Mouse (Mus musculus): ENCODE results near the gene Ubxn6. TPM values are rescaled to one million over a fixed set of nuclear protein-coding genes. Genes with fewer than 3 reads are reported as not detected.
"Not testable (repeated sequence)": the region's sequence is repeated elsewhere in the genome, so short reads cannot be mapped to it uniquely, and the experiment has no call there.

Ubxn6 gene
- polyA plus RNA-seq, 1 experiment from 2014 or later, result 85.2 TPM

DNA sequence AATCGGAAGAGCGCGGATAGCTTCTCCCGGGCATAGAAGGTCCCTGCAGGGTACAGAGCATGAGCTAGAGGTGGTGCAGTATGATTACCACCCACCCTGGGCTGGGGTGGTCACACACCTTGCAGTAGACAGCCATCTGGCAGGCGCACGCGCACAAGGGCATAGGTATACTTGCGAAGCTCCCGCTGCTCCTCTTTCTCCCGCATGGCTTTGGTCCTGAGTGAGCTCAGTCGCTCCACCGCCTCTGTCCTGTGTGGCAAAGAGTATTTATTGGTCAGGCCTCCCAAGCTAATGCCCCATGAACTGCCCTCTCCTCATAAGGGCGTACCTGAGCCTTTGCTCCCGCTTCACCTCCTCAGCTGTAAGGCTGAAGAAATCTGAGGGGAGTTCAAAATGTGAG, 5.8 kb downstream of the Ubxn6 start:
- H3K27me3 ChIP-seq (replicated peaks), result no peaks in the 10 kb centered on the region
- peaks cover 7% of the 10 kb centered on the region for H3K4me1 ChIP-seq
- H3K9me3 ChIP-seq, result no peaks in the 10 kb centered on the region
- ATAC-seq (replicated peaks), result no peak
- H3K36me3 ChIP-seq (replicated peaks), result peaks cover 58% of the 10 kb centered on the region
- H3K9ac ChIP-seq, result no peak overlapping the region
- WGBS, result 94% methylated on average over 14 of the region's 14 CpGs
- H3K4me3 ChIP-seq, result no peak overlapping the region
- H3K27ac ChIP-seq, result no peak overlapping the region
- H3K4me2 ChIP-seq, result no peak overlapping the region

- no peak for ATAC-seq (replicated peaks)
- no peaks in the 10 kb centered on the region for H3K9me3 ChIP-seq
- no peak overlapping the region for H3K4me3 ChIP-seq
- H3K36me3 ChIP-seq (replicated peaks), result peaks cover 47% of the 10 kb centered on the region
- H3K4me1 ChIP-seq, result no peaks in the 10 kb centered on the region
- H3K9ac ChIP-seq, result no peak overlapping the region
- no peak overlapping the region for H3K27ac ChIP-seq
- no peaks in the 10 kb centered on the region for H3K27me3 ChIP-seq (replicated peaks)
- H3K4me2 ChIP-seq, result no peak overlapping the region
Observed at GRCm38 (mm10) chr17:56066451-56066850, 8.4 kb downstream of the Ubxn6 start.

DNA sequence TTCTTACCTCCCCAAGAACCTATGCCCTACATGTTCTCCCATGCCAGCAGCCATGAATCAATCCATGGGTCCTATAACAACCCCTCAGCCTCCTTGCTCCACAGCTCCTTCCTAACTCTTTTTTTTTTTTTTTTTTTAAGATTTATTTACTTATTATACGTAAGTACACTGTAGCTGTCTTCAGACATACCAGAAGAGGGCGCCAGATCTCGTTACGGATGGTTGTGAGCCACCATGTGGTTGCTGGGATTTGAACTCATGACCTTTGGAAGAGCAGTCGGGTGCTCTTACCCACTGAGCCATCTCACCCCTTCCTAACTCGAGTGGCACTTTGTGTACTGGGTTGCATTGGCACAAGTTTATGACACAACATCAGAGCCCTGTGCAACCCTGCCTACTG, 9.1 kb downstream of the Ubxn6 start:
- H3K36me3 ChIP-seq (replicated peaks), result peaks cover 40% of the 10 kb centered on the region
- H3K4me2 ChIP-seq; H3K4me1 ChIP-seq; H3K27me3 ChIP-seq (replicated peaks); H3K4me3 ChIP-seq; ATAC-seq (replicated peaks); H3K9me3 ChIP-seq; H3K27ac ChIP-seq; H3K9ac ChIP-seq: not testable (repeated sequence)
- 83% methylated on average over 6 of the region's 6 CpGs for WGBS

- Histone ChIP-seq H3K36me3 (replicated peaks) (peaks cover 5% of the 10 kb centered on the region; the same call in 1 of the 2 replicates), H3K27ac (no peak overlapping the region), H3K9ac (no peak overlapping the region), H3K9me3 (no peaks in the 10 kb centered on the region), H3K4me2 (no peak overlapping the region), H3K4me3 (no peak overlapping the region), H3K4me1 (no peaks in the 10 kb centered on the region), H3K27me3 (replicated peaks) (no peaks in the 10 kb centered on the region)
- ATAC-seq (replicated peaks), result no peak
- 95% methylated on average over 7 of the region's 7 CpGs for WGBS
Observed at GRCm38 (mm10) chr17:56062081-56062480, 12.7 kb downstream of the Ubxn6 start.

DNA sequence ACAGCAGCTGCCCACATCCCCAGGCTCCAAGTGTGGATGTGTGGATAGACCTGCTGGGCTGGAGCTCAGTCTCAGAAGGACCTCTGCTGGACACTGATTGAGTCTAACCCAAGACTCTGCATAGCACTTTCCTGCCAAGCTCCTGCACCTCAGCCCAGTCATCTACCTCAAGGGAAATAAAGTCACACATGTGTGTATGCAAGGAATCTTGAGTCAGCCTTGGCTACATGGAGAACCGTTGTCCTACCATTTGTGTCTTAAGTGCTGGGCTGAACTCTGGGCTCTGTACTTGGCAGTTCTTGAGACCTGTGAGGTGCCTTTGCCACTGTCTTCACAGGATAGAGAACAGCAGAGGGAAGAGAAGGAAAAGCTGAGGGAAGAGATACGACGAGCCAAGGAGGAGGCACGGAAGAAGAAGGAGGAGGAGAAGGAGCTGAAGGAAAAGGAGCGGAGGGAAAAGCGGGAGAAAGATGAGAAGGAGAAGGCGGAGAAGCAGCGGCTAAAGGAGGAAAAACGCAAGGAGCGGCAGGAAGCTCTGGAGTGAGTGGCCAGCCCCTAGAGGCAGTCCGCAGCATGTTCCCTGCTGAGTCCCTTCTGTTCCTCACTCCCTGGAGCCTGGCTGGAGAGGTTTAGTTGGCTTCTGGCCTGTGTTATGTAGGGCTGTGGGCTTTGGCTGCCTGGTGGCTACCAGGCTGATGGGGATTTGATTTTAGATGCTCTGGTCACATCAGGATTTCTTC, 17.3 kb downstream of the Ubxn6 start:
- no peak for ATAC-seq (replicated peaks)
- no peak overlapping the region for H3K4me3 ChIP-seq
- WGBS, result 81% methylated on average over 11 of the region's 11 CpGs
- H3K36me3 ChIP-seq (replicated peaks), result no peaks in the 10 kb centered on the region
- no peak overlapping the region for H3K27ac ChIP-seq
- H3K9ac ChIP-seq, result no peak overlapping the region
- H3K4me2 ChIP-seq, result no peak overlapping the region
- no peaks in the 10 kb centered on the region for H3K9me3 ChIP-seq
- no peaks in the 10 kb centered on the region for H3K27me3 ChIP-seq (replicated peaks)
- H3K4me1 ChIP-seq, result no peaks in the 10 kb centered on the region

- Histone ChIP-seq H3K36me3 (replicated peaks) (no peaks in the 10 kb centered on the region), H3K27ac (no peak overlapping the region), H3K9me3 (no peaks in the 10 kb centered on the region), H3K4me2 (no peak overlapping the region), H3K4me1 (no peaks in the 10 kb centered on the region), H3K4me3 (no peak overlapping the region), H3K9ac (no peak overlapping the region), H3K27me3 (replicated peaks) (no peaks in the 10 kb centered on the region)
- peak; percentile 66 for ATAC-seq (replicated peaks)
- WGBS, result 47% methylated on average over 4 of the region's 4 CpGs
Observed at GRCm38 (mm10) chr17:56055945-56056678, 18.7 kb downstream of the Ubxn6 start.

GRCm38 (mm10) chr17:56054938-56055337, 19.9 kb downstream of the Ubxn6 start:
- ATAC-seq (replicated peaks), result no peak
- H3K27ac ChIP-seq, result no peak overlapping the region
- H3K36me3 ChIP-seq (replicated peaks), result no peaks in the 10 kb centered on the region
- no peaks in the 10 kb centered on the region for H3K9me3 ChIP-seq
- no peak overlapping the region for H3K4me2 ChIP-seq
- H3K27me3 ChIP-seq (replicated peaks), result no peaks in the 10 kb centered on the region
- H3K4me1 ChIP-seq, result no peaks in the 10 kb centered on the region
- no peak overlapping the region for H3K9ac ChIP-seq
- no peak overlapping the region for H3K4me3 ChIP-seq

GRCm38 (mm10) chr17:56051369-56051768, 23.5 kb downstream of the Ubxn6 start:
- H3K9me3 ChIP-seq, result no peaks in the 10 kb centered on the region
- H3K27ac ChIP-seq, result no peak overlapping the region
- no peaks in the 10 kb centered on the region for H3K4me1 ChIP-seq
- H3K9ac ChIP-seq, result no peak overlapping the region
- H3K4me2 ChIP-seq, result no peak overlapping the region
- H3K36me3 ChIP-seq (replicated peaks), result no peaks in the 10 kb centered on the region; the same call in 1 of the 2 replicates
- no peak overlapping the region for H3K4me3 ChIP-seq
- 91% methylated on average over 5 of the region's 5 CpGs for WGBS
- H3K27me3 ChIP-seq (replicated peaks), result no peaks in the 10 kb centered on the region
- ATAC-seq (replicated peaks), result no peak

DNA sequence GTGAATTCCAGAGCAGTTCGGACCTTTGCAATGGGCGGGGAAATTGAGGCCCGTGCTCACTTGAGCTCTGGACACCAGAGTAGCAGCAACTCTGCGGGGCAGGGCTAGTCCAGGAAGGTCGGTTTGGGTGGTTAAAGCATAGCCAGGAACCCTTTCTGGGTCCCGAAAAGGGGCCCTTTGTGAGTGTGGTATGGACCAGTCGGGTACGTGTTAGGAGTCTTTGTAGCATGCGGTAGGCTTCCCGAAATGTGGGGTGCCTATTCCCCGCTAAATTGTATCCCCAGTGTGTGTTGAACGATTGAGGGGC, 34.0 kb downstream of the Ubxn6 start:
- 1% methylated on average over 12 of the region's 12 CpGs for WGBS
- ATAC-seq (replicated peaks), result no peak
- peak overlapping the region; percentile 50 for H3K9ac ChIP-seq
- H3K4me2 ChIP-seq, result peak overlapping the region; percentile 95
- no peaks in the 10 kb centered on the region for H3K27me3 ChIP-seq (replicated peaks)
- H3K9me3 ChIP-seq, result no peaks in the 10 kb centered on the region
- peak overlapping the region; percentile 88 for H3K4me3 ChIP-seq
- no peaks in the 10 kb centered on the region for H3K36me3 ChIP-seq (replicated peaks)
- H3K27ac ChIP-seq, result no peak overlapping the region
- H3K4me1 ChIP-seq, result peaks cover 19% of the 10 kb centered on the region

GRCm38 (mm10) chr17:56040030-56040856, 34.6 kb downstream of the Ubxn6 start, which contains the start of gene Chaf1a:
Chaf1a (plus strand) TSS chr17:56040439.
- Histone ChIP-seq H3K36me3 (replicated peaks) (no peaks in the 10 kb centered on the region), H3K27me3 (replicated peaks) (no peaks in the 10 kb centered on the region), H3K4me2 (peak within 1 kb of the TSS; percentile 95), H3K4me3 (peak within 1 kb of the TSS; percentile 88), H3K9ac (peak within 1 kb of the TSS; percentile 50), H3K9me3 (no peaks in the 10 kb centered on the region), H3K27ac (peak within 1 kb of the TSS; percentile 75), H3K4me1 (peaks cover 25% of the 10 kb centered on the region)
- peak; percentile 82 for ATAC-seq (replicated peaks)
- WGBS, result under 1% methylated on average over 68 of the region's 68 CpGs

DNA sequence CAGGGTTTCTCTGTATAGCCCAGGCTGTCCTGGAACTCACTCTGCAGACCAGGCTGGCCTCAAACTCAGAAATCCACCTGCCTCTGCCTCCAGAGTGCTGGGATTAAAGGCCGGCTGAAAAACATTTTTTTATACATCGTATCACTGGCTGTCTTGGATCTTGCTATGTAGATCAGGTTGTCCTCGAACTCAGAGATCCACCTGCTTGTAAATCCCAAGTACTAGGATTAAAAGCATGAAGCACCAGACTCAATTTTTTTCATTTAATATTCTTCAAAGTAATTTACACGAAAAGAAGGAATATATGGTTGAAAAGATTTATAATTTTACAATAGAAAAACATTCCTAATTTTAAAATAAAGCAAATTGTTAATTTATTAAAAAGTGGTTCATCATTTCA, 35.5 kb downstream of the Ubxn6 start:
- WGBS, result 82% methylated on average over 4 of the region's 4 CpGs
- H3K9ac ChIP-seq, result no peak overlapping the region
- H3K4me2 ChIP-seq, result peak overlapping the region; percentile 95
- H3K27me3 ChIP-seq (replicated peaks), result no peaks in the 10 kb centered on the region
- peaks cover 34% of the 10 kb centered on the region for H3K4me1 ChIP-seq
- ATAC-seq (replicated peaks), result no peak
- no peaks in the 10 kb centered on the region for H3K36me3 ChIP-seq (replicated peaks)
- no peaks in the 10 kb centered on the region for H3K9me3 ChIP-seq
- peak overlapping the region; percentile 88 for H3K4me3 ChIP-seq
- H3K27ac ChIP-seq, result peak overlapping the region; percentile 75; the same call in 1 of the 2 replicates

GRCm38 (mm10) chr17:56038583-56039261, 36.1 kb downstream of the Ubxn6 start:
- ATAC-seq (replicated peaks), result no peak
- Histone ChIP-seq H3K27ac (no peak overlapping the region), H3K36me3 (replicated peaks) (no peaks in the 10 kb centered on the region), H3K9ac (no peak overlapping the region), H3K4me3 (no peak overlapping the region), H3K4me2 (no peak overlapping the region), H3K4me1 (peaks cover 40% of the 10 kb centered on the region), H3K27me3 (replicated peaks) (no peaks in the 10 kb centered on the region), H3K9me3 (no peaks in the 10 kb centered on the region)
- WGBS, result 89% methylated on average over 8 of the region's 8 CpGs
